Mouse (Mus musculus): ENCODE data around the gene Nlgn1.

Nlgn1 gene

DNA sequence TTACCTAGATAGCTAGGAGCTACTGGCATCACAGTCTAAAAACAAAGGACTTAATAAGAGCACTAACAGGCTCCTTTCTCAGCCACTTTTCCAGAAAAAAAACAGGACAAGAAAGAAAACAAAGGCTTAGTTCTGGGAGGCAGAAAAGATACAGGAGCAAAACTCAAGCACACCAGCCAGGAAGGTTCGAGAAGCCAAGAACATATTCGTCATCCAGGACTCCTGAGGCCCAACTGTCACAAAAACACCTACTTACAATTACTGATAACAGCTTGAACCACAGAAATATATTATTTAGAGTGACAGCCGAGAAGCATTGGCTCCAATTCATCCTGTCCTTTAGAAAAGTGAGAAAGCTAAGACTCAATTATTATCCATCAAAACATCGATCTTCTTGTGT lies 281.5 kb downstream of the Nlgn1 start:
- DNase-seq (ENCODE audit: low spot score), result no peak

DNA sequence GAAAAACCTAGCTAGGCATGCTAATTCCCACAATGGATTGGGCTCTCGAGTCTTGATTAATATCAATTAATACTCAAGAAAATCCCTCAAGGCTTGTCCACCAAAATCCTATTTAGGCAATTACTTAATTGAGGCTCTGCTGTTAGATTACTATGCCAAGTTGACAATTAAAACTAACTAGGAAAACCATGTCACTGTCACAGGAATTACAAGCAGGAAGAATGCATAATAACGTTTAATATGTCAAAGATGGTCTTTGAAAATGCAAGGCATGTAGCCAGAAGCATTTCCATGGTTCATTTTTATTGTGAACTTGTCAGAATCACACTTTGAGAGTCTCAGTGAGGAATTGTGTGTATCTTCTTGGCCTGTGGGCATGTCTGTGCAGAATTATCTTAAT lies 289.3 kb downstream of the Nlgn1 start:
- DNase-seq (ENCODE audit: low spot score), result no peak

- no peak for DNase-seq (ENCODE audit: low spot score)
Measured at GRCm38 (mm10) chr3:26039696-26040095, 292.6 kb downstream of the Nlgn1 start.

DNA sequence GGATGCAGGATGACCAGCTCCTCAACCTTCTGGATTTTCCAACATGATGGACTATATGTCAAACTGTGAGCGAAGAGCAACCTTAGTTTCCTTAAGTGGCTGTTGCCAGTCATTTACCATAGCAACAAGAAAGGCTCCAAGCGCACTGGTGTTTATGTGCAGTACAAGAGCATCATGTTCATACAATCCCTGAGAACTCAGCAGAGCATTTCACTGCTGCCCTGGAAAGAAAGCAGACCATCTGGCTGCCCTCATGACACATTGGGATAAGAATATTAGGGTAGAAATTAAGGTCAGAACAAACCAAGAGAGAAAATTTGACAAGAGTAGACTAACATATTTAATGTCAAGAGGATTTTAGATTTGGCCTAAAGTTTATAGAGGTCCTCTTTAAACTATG lies 306.2 kb downstream of the Nlgn1 start:
- no peak for DNase-seq (ENCODE audit: low spot score)

DNA sequence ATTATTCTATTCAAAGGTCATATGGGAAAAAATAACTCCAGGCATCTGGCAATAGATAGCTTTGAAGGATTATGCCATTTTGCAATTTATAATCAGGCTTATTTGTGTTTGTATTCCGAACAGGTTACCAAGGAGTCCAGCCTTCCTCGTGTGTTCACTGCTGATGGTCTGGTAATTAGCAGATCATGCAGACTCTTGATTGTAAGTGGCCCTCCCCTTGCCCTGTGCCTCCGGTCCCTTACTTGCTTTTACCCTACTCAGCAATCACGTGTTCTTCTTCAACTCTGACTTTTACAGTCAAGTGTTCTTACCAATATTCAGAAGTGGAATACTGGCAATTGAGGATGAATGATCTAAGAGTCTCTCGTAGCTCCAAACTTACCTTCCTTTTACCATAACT lies 309.0 kb downstream of the Nlgn1 start:
- no peak for DNase-seq (ENCODE audit: low spot score)

GRCm38 (mm10) chr3:26021632-26022184 lies 310.6 kb downstream of the Nlgn1 start:
- no peak for DNase-seq (ENCODE audit: low spot score)

DNA sequence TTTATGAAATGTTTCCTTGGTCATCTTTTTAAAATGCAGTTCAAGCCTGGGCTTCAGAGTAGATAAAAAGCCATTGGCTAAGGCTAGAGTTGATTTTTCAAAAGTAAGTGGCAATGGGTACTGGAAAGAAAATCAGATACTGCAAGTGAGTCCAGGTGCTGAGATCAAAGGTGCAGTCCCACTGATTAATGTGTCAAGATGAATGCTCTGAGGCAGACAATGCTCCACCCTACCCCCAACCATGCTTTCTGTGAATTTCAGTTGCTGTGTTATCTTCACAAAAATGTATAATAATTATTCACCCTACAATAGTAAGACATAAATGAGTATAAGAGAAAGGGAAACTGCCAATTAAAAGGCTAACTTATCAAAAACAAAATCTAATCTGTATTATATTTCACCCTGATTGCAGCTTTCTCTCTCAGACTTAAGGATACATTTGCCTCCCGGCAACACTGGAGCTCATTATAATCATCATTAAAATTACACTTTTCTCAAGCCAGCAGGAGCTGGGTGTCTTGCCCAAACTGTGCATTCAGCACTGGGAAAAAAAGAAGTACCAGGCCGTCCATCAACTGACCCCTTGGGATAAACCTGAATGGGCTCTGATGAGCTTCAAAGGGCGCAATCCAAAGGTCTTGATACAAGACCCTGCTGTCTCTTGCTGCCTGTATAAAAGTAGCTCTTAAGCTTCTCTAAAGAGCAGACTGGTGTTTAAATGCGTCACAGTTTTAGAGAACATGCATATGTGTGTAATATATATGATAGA lies 320.8 kb downstream of the Nlgn1 start:
- no peak for DNase-seq (ENCODE audit: low spot score)

DNA sequence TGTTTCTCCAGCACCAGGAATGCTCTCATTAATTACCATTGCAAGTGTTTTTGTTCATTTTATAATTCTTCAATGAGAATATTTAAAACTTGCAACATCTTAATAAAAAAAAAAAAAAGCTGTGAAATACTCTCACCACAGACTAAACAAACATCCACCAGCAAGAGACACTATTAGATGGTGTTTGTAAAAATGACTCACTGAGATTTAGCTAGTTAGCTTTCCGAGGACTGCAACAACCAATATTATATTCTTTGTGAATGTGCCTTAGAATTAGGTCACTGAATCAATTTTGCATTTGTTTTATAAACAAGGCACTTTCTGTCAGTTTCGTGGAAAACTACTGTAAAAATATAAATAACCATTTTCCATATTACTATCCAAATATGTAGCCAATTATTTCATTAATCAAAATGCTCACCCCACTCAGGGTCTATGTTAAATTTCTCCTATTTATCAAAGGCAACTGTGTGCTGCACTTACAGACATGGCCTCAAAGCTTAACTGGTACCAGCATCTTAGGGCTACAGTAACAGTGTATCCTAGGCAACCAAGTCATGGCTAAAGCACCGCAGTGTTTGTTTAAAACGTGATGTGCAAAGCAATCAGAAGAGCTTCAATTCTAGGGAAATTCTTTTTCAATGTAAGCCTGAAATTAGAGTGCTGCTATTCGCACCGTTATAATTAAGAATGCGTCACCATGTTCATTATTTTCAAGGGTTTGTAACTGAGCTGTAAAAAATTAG lies 329.2 kb downstream of the Nlgn1 start:
- peak; percentile 5 for DNase-seq (ENCODE audit: low spot score)

DNA sequence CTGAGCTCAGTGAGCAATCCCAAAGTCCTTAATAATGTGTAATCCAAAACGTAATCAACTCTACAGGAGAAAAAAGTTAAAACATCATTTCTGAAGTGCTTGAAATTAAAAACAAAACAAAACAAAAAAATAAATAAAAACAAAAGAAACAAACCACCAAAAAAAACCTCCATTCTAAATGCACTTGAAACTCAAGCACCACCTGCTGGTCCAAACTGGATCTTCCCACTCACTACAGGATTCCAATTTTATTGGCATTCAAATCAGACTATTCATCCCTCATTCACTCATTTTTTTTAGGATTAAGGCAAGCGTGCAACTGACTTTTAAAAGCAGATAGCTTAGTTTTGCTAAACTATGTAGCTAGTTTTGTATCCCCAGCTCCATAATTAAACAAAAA lies 329.9 kb downstream of the Nlgn1 start:
- DNase-seq (ENCODE audit: low spot score), result peak; percentile 10

DNA sequence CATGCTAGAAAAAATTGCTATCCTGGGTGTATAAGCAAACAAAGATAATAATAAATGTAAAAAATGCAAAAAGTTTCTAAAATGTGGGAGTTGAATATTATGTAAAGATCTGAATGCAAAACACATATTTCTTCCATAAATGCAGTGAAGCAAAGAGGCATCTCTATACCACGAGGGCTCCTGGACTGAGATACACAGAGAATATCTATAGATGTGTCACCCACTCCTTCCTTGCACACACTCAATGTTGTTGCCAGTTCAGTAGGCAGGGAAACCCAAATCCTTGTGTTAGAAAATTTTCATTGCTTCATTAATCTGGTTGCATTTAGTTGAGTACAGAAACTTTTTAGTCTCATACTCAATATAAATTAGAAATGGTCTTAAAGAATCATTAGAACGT lies 364.7 kb downstream of the Nlgn1 start:
- DNase-seq (ENCODE audit: low spot score), result no peak

- no peak for DNase-seq (ENCODE audit: low spot score)
Measured at GRCm38 (mm10) chr3:25964237-25964636, 368.0 kb downstream of the Nlgn1 start.

DNA sequence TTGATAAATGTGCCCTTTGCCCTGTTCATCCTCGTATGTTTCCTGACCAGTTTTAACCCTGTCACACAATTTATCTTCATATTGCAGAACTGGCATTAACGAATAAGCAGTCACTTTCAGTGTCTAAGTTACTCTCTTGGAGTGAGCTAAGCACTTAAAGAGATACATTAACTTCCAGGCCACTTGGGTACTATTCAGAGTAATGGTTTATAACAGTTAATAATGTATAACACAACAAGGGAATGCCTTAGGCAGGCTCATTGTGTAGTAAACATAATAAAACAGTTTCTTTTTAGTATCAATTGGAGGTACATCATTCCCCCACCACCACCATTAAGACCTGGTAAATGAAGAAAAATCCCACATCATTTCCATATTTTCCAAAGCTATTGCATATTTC lies 368.7 kb downstream of the Nlgn1 start:
- no peak for DNase-seq (ENCODE audit: low spot score)

GRCm38 (mm10) chr3:25916535-25916934 lies 415.7 kb downstream of the Nlgn1 start:
- DNase-seq (ENCODE audit: low spot score), result no peak

DNA sequence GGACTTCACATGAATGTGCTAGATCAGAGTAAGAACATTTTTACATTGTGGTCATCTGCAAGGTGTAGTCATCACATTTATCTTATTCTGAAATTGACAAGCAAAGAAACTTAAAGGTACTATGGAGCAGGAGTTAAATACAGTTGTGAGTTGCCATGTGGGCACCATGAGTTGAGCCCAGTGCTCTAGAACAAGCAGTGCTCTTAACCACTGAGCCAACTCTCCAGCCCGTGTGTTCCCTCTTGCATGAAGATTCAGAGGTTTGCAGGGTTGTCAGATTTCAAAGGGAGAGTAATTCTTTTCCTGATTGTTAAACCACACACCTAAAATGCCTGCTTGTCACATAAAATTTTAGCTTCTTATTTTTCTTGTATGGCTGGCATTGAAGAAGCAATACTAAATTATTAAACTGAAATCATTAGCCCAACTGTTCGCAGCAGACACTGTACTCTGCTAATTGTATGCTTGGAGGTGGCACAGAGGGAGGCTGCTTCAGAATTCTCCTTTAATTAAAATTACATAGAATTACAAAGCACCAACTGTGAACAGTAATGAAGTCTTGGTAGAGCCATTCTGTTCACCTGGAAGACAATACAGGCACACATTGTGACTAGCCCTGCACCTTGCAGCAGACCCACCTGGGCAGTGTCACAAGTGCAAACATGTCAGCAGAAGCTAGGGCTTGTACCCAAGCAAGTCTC lies 417.7 kb downstream of the Nlgn1 start:
- no peak for DNase-seq (ENCODE audit: low spot score)

DNA sequence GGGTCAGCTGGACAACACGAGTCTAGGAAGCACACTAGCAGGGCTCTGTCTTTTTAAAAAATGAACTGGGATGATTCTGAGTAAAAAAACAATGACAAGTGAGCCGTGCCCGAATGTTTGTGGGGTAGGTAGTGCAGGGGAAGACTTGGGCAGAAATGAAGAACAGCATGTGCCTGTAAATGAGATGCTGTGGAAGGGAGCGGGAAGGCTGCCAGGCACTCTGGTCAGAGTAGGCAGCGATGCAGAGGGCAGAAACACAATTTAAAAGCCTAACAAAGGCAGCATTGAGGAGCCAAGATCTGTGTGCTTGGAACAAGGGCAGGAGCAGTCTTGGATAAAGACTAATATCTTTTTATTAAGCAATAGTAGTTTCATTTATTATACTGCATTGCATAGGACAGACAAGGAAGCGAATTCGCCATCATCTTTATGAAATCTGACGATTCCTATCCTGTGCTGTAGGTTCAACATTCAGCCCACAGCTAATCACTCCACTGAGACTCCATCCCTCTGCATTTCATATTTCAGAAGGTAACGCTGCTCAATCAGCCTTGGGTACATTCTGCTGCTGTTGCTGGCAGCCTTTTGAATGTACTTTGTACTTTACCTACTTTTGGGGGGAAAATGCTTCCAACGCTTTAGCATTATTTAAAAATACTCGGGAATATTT lies 429.0 kb downstream of the Nlgn1 start:
- no peak for DNase-seq (ENCODE audit: low spot score)

DNA sequence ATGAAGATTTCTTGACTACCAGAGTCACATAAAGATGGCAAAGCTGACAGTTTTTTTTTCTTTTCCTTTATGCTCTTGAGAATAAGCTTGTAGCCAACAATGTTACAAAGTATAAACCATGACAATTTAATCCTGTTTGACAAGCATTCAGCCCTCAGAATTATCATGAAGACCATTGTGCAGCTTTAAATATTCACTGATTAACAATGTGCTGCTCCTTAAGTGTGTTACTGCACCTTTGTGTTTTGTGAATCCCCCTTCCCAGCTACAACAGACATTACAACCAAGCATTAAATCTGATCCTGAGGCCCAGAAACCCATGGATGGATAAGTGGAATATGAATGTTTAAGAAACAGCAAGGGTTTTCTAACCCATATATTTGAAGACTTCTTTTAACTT lies 434.8 kb downstream of the Nlgn1 start:
- no peak for DNase-seq (ENCODE audit: low spot score)

DNA sequence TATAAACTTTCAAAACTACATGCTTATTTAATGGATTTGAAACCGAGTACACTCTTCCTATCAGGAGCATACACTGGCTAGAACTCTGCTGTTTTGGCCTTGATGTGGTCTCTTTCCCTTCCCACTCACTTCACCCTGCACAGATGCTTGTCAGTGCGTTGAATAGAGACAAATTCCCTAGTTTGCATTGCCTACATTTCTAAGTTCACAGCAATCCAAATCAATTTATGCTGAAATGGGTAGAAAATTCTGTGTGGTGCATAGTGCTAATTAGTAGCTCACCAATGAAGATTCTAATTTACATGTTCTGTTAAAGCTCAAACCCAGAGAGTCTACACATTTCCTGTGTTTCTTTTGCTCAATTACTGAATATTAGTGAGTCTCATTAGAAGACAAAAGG lies 447.5 kb downstream of the Nlgn1 start:
- no peak for DNase-seq (ENCODE audit: low spot score)

GRCm38 (mm10) chr3:25869161-25869560 lies 463.1 kb downstream of the Nlgn1 start:
- DNase-seq (ENCODE audit: low spot score), result peak; percentile 2

DNA sequence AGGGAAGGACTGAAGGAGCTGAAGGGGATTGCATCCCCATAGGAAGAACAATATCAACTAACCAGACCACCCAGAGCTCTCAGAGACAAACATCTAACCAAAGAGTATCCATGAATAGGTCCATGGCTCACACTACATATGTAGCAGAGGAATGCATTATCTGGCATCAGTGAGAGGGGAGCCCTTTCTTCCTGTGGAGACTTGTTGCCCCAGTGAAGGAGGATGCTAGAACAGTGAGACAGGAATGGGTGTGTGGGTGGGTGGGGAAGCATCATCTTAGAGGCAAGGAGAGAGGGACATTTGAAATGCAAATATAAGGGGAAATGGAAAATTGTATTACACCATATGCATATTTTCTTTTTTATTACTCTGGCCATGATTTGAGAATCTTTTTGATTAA lies 473.9 kb downstream of the Nlgn1 start:
- DNase-seq (ENCODE audit: low spot score), result no peak

DNA sequence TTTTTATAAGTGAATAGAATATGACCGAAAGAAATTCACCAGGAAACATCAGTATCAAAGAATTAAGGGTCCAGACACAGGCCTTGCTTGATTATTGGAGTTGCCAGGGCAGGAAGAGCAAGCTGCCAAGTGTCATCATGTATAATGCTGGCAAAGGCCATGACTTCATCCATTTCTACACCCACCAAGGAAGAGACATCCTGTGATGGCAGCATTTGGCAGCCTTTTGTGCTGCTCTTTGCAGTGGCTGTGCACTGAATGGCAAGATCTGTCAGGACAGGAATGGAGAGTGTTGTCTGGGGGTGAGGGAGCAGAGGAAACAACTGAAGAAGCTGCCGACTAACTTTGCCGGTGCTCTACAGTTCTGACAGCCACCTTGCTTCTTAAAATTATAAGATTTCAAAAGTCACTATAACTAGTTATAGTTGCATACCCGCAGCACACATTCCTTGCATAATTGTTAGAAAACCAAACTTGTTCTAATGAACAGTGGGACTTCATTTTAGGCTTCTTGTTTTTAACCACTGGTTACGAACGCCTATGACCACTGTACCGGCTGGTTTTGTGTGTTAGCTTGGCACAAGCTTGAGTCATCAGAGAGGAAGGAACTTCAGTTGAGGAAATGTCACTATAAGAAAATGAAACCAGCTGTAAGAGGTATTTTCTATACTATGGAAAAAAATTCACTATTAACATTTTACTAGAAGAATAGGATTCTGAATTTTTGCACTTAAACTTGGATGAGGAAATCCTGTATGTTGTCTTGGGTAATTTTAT lies 487.4 kb downstream of the Nlgn1 start:
- DNase-seq (ENCODE audit: low spot score), result no peak

- DNase-seq (ENCODE audit: low spot score), result no peak
Measured at GRCm38 (mm10) chr3:25830237-25830636, 502.0 kb downstream of the Nlgn1 start.
